Mouse (Mus musculus) kidney, adult 11 months (tissue): ENCODE measurements around the gene Dsn1.

ENCODE experiments used
- DNase-seq: peaks from one replicate; pipeline ENCODE4 v3.0.0; 2022

Gene Dsn1

GRCm38 (mm10) chr2:157021156-157021555 is 14.2 kb upstream of the Dsn1 start:
- no peak for DNase-seq

DNA sequence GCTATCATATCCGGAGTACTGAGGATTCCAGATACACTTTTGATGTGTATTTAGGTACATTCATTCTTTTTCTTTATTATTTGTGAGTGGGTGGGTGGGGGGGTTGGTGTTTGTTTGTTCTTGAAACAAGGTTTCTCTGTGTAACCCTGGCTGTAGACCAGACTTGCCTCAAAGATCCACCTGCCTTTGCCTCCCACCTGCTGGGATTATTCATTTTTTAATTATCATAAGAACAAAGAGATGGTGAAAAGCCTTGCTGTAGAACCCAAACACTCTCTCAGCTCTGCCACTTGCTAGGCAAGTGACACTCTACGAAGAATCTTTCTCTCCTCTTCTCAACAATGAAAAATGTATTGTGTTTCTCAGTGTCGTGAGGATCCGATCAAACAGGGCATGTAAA is 12.3 kb upstream of the Dsn1 start:
- DNase-seq: no peak

- DNase-seq: no peak
Measured at GRCm38 (mm10) chr2:157016529-157017270, 9.7 kb upstream of the Dsn1 start.

DNA sequence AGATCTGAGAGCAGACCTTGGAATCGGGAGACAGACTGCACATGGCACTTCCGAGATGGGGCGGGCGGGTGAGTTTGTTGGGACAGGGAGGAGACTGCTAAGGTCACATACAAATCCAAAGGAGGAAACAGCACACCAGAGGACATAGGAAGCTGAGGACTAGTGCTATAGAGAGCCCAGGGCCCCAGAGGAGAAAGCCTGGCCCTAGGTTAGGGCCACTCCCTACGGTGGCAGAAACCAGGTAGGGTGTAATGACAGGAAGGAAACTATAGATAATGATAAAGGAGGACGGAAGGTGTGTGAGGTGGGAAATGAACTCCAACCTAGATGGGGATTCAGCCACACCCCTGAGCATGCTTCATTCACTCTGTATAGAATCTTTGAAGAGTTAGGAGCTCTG is 5.4 kb upstream of the Dsn1 start:
- no peak for DNase-seq

DNA sequence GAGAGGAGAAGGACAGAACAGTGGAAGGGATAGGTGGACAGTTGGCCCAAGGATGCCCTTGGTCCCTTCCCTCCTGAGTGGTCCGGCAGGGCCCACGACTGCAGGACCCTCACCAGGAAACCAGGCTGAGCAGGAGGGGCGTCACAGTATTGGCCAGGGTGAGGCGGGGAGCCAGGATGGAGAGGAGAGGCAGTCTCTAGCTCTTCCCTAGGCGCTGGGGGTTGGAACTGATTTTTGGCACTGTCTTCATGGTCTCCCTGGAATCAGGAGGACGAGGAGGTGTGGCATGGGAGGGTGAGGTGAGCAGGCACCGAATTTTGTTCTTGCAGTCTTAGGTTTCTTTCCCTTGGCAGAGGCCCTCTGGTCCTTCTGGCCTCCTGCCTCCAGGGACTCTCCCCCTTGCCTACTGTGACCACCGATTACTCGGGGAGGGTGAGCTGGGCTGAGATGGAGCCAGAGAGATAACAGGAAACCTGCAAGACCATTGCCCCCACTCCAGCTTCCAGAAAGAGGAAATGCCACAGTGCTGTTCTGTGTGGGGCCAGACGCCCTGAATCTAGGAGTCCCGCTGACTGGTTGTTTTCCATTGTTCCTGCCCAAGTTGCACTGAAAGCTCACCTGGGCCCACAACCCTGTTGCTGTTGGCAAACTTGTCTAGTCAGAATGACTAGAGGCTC is 3.8 kb upstream of the Dsn1 start:
- DNase-seq: no peak

GRCm38 (mm10) chr2:157010121-157010520 is 3.2 kb upstream of the Dsn1 start:
- no peak for DNase-seq

- DNase-seq: no peak
Measured at GRCm38 (mm10) chr2:157008509-157008908, 1.6 kb upstream of the Dsn1 start.

GRCm38 (mm10) chr2:157007234-157007596 is 261 bp upstream of the Dsn1 start:
- no peak for DNase-seq

DNA sequence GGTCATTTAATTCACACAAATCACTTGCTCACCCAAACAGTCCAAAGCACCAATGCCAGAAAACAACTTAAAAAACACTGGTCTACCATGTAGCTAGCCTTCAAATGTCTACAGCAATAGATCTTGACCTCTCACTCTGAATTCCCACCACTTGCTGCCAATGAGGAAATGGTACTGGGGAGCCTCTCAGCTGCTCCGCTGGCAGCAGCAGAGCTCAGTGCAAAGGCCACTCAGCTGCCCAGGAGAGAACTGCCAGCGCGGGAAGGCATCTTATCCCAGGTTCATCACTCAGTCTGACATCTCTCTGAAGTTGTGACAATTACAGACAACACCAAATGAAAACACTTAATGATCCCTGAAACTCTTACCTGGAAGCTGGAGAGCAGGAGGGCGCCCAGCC is 4.6 kb downstream of the Dsn1 start:
- peak; percentile 19 for DNase-seq

- no peak for DNase-seq
Measured at GRCm38 (mm10) chr2:156998263-156998662, 8.7 kb downstream of the Dsn1 start.

- DNase-seq: peak; percentile 53
Measured at GRCm38 (mm10) chr2:156996576-156996975, 10.4 kb downstream of the Dsn1 start.

DNA sequence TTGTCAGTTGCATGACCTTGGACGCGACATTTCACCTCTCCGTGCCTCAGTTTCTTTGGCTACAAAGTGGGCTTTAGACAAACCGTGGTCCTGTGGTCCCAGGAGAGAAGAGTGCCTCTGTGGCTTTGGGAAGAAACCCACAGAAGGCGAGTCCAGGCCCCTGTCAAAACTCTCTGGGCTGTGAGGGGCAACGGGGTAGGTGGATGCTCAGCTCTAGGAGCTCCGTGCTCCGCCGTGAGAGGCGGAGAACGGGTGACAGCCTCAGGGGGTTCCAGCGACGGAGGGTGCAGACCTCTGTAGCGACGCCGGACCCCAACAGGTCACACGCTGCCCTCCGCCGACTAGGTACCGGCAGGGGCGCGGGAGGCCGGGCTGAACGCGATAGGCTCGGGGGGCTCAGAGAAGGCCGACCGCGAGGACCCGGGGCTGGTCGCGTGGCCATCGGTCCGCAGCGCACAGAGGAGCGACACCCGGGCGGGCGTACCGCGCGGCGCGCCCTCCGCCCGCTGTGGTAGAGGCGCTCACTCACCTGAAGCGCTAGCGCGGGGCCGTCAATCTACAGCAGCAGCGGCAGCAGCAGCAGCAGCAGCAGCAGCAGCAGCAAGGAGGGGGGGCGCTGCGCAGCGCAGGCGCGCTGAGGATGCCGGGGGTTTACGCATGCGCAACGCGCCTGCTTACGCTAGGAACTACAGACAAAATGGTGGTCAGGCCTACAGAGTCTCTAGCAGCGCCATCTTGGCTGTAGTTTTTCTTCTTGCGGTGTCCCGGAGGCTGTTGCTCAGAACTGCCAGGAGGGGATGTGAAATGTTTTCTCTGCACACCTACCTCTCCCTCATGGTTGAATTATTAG is 15.3 kb downstream of the Dsn1 start, which contains the start of gene Ndrg3:
Gene Ndrg3, minus strand, starts transcription at position 587 of the 850 bp plus-strand sequence.
- DNase-seq: peak; percentile 98

DNA sequence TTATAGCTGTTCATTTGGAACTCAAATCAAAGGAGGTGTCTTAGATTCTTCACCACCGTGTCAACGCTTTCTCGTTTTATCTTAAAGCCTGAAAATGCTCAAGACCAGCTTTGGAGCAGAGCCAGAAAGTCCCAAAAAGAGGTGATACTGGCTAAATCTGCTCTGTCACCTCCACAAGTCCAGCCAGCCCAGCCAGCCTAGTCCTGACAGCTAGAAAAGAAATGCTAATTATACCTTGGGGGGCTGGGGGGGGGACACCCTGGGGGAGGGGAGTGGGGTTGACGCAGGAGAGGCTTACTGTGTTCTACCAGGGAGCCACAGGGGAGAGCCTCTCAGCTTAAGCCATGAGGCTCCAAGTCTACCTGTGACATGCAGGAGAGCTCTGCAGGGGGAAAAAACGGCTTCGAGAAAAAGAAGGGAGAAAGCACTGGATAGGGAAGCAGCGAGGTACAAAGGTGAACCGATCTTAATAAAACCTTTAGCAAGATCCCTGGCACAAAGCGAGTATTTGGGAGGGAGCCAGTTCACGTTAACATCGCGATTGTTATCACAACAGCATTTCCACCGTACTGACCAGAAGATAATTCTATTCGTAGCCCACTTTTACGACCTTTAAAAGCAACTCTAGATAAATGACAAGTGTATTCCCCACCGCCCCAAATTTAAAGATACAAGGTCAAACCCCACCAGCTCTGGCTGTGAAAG is 16.1 kb downstream of the Dsn1 start:
- peak; percentile 29 for DNase-seq

GRCm38 (mm10) chr2:156987316-156987715 is 19.6 kb downstream of the Dsn1 start:
- DNase-seq: no peak

GRCm38 (mm10) chr2:156982864-156983263 is 24.1 kb downstream of the Dsn1 start:
- no peak for DNase-seq

GRCm38 (mm10) chr2:156981291-156981690 is 25.7 kb downstream of the Dsn1 start:
- no peak for DNase-seq

DNA sequence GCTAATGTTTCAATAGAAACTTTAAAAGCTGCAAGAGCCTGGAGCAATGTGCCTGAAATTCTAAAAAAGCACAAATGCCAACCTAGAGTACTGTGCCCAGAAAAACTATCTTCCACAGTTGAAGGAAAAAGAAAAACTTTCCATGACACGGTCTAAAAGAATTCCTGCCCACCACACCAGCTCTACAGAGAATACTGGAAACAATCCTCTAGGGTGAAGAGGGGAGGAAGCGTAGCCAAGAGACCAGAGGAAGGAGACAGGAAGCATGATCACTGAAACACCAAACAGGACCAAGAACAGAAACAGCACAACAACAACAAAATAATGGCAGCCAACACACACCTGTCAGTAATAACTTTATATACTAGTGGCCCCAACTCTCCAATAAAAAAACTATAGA is 26.9 kb downstream of the Dsn1 start:
- no peak for DNase-seq

GRCm38 (mm10) chr2:156976711-156977110 is 30.2 kb downstream of the Dsn1 start:
- DNase-seq: no peak

DNA sequence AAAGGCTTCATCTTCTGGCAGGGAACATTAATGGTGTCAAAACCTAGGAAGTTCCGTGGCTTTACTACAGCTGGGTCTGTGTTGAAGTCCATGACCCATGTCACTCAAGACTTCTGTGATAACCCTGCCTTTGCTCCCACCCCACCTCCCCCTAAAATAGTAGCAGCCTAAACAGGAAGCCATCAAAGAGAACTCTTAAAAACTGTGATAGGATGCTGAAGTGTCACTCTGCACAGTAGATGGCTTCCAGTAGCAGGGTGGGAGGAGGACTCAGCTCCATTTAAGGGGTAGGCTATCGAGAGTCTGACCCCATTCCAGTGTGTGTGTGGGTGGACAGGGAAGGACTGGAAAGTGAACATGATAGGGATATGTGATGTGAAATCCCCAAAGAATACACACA is 32.0 kb downstream of the Dsn1 start:
- DNase-seq: no peak

DNA sequence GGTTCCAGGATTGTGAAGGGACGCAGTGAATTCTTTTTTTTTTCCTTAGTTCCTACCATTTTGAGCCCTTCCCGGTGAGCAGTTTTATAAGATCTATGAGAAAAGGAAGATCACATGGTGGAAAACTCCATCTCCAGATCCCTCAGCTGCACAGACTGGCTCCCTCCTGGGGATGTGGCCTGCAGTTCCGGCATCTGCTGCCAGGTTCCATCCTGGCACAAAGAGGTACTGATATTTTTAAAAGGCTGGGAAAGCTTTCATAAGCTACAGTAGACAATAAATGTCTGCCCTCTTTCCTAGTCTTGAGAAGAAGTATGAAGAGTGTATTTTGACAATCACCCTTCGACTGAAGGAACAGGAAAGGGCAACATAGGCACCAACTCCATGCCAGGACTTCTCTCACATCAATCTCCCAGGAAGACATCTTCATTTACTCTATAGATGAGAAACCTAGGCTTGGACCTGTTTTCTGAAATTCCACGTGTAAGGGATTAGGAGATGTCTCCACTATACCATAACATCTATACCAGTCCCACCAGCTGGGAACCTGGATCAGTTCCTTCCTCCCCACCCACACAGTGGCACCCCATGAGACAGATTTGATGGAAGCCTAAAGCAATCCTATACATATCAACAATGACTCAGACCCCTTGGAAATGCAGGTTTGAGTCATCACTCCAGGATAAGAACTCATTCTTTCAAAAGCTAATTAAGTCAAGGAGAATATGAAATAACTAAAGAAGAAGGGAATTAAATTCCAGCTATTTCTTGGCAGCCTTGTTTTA is 33.4 kb downstream of the Dsn1 start:
- no peak for DNase-seq

DNA sequence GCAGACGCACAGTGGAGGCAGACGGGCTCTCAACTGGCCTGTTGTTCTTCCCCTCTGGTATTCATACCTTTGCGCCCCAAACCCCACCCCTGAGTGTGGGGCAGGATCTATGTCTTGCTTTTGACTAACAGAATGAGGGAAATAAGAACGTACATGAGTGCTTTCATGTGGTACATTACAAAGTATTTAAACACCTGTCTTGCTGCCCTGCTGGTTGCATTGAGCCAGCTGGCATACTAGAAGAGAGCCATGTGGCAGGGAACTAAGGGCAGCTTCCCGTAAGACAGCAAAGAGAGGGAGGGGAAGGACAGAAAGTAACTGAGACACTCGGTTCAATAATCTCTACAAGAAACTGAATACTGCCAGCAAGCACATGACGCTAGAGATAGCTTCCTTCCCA is 36.7 kb downstream of the Dsn1 start:
- DNase-seq: no peak

DNA sequence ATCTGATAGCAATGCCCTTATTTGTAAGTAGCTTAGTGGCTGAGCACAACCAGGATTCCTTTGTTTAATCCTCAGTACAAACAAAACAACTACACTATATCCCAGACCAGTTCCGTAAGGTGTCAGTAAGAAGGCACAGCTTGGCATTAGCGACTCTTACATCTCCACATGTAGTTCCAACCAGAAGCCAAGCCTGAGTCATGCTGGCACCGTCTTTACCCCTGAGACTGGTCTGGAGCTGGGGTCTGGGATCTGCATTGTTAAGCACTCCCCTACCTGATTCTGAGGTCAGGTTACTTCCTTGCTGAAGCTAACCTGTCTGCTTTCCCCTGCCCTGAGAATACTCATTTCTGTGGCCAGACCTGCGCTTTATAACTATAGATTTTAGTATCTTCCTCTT is 38.5 kb downstream of the Dsn1 start:
- no peak for DNase-seq
